Mouse (Mus musculus) ES-Bruce4 (cell line): Measurements from ENCODE around the gene Rbm28.

Experiments used
- EP300 ChIP-seq: IDR thresholded peaks from 2 replicates; pipeline ENCODE4 v1.6.1; 2011; ENCODE audit warnings: low read depth, low read length; ENCODE audit not compliant: insufficient read depth
- POLR2A ChIP-seq: IDR thresholded peaks from one replicate; pipeline ENCODE4 v1.8.1; 2011; ENCODE audit warnings: low read length; ENCODE audit not compliant: insufficient read depth

DNA sequence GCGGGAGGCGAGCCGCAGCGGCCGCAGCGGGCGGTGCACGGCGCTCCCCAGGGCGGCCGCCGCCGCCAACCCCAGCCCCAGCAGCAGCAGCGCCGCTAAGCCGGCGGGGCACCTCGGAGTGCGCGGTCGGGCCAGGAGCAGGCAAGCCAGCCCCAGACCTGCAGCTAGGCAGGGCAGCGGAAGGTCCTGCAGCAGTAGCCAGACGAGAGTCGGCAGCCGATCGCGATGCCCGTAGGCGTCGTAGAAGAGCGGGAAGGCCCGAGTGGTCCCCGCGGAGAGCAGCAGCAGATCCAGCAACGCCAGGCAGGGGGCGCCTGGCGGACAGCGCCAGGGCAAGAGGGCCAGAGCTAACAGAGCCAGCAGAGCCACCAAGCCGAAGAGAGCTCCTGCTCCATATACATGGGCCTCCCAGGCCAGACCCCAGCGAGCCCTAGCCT is 6.2 kb upstream of the Rbm28 start:
- TF ChIP-seq POLR2A = no peak
- TF ChIP-seq EP300 = no peak
